Mouse (Mus musculus) heart, adult 2 months (tissue): Measurements from ENCODE around the gene Pomp.

Experiments used
- CTCF ChIP-seq: fragments of 200-600 bp; IDR thresholded peaks from 2 replicates; pipeline ENCODE4 v1.8.1; 2022; ENCODE audit warnings: antibody characterized with exemption, mild to moderate bottlenecking, moderate library complexity
- POLR2A ChIP-seq: fragments of 200-500 bp; IDR thresholded peaks from 2 replicates; pipeline ENCODE4 v1.6.1; 2011; ENCODE audit warnings: mild to moderate bottlenecking, low read depth, low read length, control low read depth; ENCODE audit not compliant: insufficient read depth

GRCm38 (mm10) chr5:147894455-147895076 is 34.3 kb downstream of the Pomp start, which contains the start of gene Slc46a3:
- TF ChIP-seq POLR2A, result peak; percentile 71
- peak; percentile 75 for TF ChIP-seq CTCF
